Mouse (Mus musculus) ES-Bruce4 (cell line): ENCODE data around the gene 1810009A15Rik. TPM values are rescaled to one million over a fixed set of nuclear protein-coding genes. Genes with fewer than 3 reads are reported as not detected.

Source experiments
- H3K27ac ChIP-seq: 2 replicates; pipeline ENCODE4 v1.5.1; 2012; ENCODE audit warnings: low read length, inconsistent platforms; ENCODE audit not compliant: insufficient read depth
- H3K27me3 ChIP-seq: 2 replicates; pipeline ENCODE4 v1.6.1; 2012; ENCODE audit warnings: mild to moderate bottlenecking, low read length, inconsistent platforms; ENCODE audit not compliant: control insufficient read depth, poor library complexity, insufficient read depth, severe bottlenecking
- H3K36me3 ChIP-seq: 2 replicates; pipeline ENCODE4 v1.6.1; 2012; ENCODE audit warnings: inconsistent platforms, mild to moderate bottlenecking, low read length, moderate library complexity; ENCODE audit not compliant: control insufficient read depth, poor library complexity, insufficient read depth, severe bottlenecking
- H3K4me1 ChIP-seq: one replicate; pipeline ENCODE4 v1.8.1; 2011; ENCODE audit warnings: low read length; ENCODE audit not compliant: control insufficient read depth, insufficient read depth
- H3K4me3 ChIP-seq: 2 replicates; pipeline ENCODE4 v1.5.1; 2011; ENCODE audit warnings: low read depth, mild to moderate bottlenecking, low read length
- H3K9ac ChIP-seq: 2 replicates; pipeline ENCODE4 v1.6.1; 2012; ENCODE audit warnings: low read depth, mild to moderate bottlenecking, inconsistent platforms; ENCODE audit not compliant: poor library complexity, severe bottlenecking
- H3K9me3 ChIP-seq: replicated peaks from 2 replicates; pipeline ENCODE4 v1.6.1; 2012; ENCODE audit warnings: mild to moderate bottlenecking, low read length, inconsistent platforms; ENCODE audit not compliant: control insufficient read depth, poor library complexity, insufficient read depth, severe bottlenecking
- CTCF ChIP-seq: IDR thresholded peaks from one replicate; pipeline ENCODE4 v1.8.1; 2011; ENCODE audit warnings: low read depth, low read length
- EP300 ChIP-seq: IDR thresholded peaks from 2 replicates; pipeline ENCODE4 v1.6.1; 2011; ENCODE audit warnings: low read depth, low read length; ENCODE audit not compliant: insufficient read depth
- POLR2A ChIP-seq: IDR thresholded peaks from one replicate; pipeline ENCODE4 v1.8.1; 2011; ENCODE audit warnings: low read length; ENCODE audit not compliant: insufficient read depth
- polyA plus RNA-seq: library from polyadenylated mRNA; stranded (reverse); fragments of >200 nt; gene quantifications from 2 replicates; pipeline ENCODE4 v1.2.4, GENCODE M21; 2011; ENCODE audit warnings: low read depth; ENCODE audit not compliant: missing spikeins, insufficient read depth, insufficient read length

Gene 1810009A15Rik
- polyA plus RNA-seq, 1 experiment: 162 TPM

GRCm38 (mm10) chr19:8914212-8914611 is 25.6 kb downstream of the 1810009A15Rik start:
- Histone ChIP-seq H3K9me3 (no peaks in the 10 kb centered on the region), H3K4me1 (no peaks in the 10 kb centered on the region), H3K4me3 (no peak overlapping the region), H3K27me3 (no peaks in the 10 kb centered on the region), H3K36me3 (peaks cover 69% of the 10 kb centered on the region), H3K9ac (no peak overlapping the region), H3K27ac (no peak overlapping the region)
- TF ChIP-seq EP300: no peak

GRCm38 (mm10) chr19:8919000-8919399 is 30.3 kb downstream of the 1810009A15Rik start:
- peaks cover 2% of the 10 kb centered on the region for H3K4me1 ChIP-seq
- no peaks in the 10 kb centered on the region for H3K27me3 ChIP-seq
- peak overlapping the region; percentile 77; the same call in 1 of the 2 replicates for H3K27ac ChIP-seq
- TF ChIP-seq CTCF: no peak
- TF ChIP-seq POLR2A: no peak
- TF ChIP-seq EP300: no peak
- H3K36me3 ChIP-seq: peaks cover 29% of the 10 kb centered on the region
- H3K4me3 ChIP-seq: no peak overlapping the region
- H3K9me3 ChIP-seq: no peaks in the 10 kb centered on the region
- peak overlapping the region; percentile 65 for H3K9ac ChIP-seq

- Histone ChIP-seq H3K9ac (peak overlapping the region; percentile 65), H3K4me3 (0 out of 2 replicates have a peak overlapping the region, but pooled peaks have one; percentile 30), H3K27me3 (no peaks in the 10 kb centered on the region), H3K27ac (peak overlapping the region; percentile 77), H3K9me3 (no peaks in the 10 kb centered on the region), H3K36me3 (peaks cover 22% of the 10 kb centered on the region), H3K4me1 (peaks cover 2% of the 10 kb centered on the region)
- no peak for TF ChIP-seq POLR2A
- TF ChIP-seq CTCF: no peak
- TF ChIP-seq EP300: no peak
Observed at GRCm38 (mm10) chr19:8919684-8920072, 31.0 kb downstream of the 1810009A15Rik start.

- TF ChIP-seq CTCF: no peak
- TF ChIP-seq EP300: 0 out of 2 replicates have a peak, but pooled peaks have one; percentile 15
- peak; percentile 80 for TF ChIP-seq POLR2A
- H3K4me1 ChIP-seq: peaks cover 2% of the 10 kb centered on the region
Observed at GRCm38 (mm10) chr19:8920073-8920736, 31.6 kb downstream of the 1810009A15Rik start, which contains the start of gene B3gat3. Gene B3gat3 (plus strand): TSS chr19:8920374.

GRCm38 (mm10) chr19:8920836-8921291 is 32.2 kb downstream of the 1810009A15Rik start:
- no peak overlapping the region for H3K27ac ChIP-seq
- peaks cover 2% of the 10 kb centered on the region for H3K4me1 ChIP-seq

More at GRCm38 (mm10) chr19:8920073-8920736, 31.6 kb downstream of the 1810009A15Rik start, which contains the start of gene B3gat3:
- Histone ChIP-seq H3K9ac (peak within 1 kb of the TSS; percentile 65), H3K9me3 (no peaks in the 10 kb centered on the region), H3K4me3 (peak within 1 kb of the TSS; percentile 78), H3K36me3 (peaks cover 17% of the 10 kb centered on the region), H3K27me3 (no peaks in the 10 kb centered on the region), H3K27ac (peak within 1 kb of the TSS; percentile 77)

GRCm38 (mm10) chr19:8921741-8922140 is 33.1 kb downstream of the 1810009A15Rik start:
- Histone ChIP-seq H3K27ac (no peak overlapping the region), H3K4me1 (peaks cover 2% of the 10 kb centered on the region), H3K9ac (no peak overlapping the region), H3K36me3 (peaks cover 4% of the 10 kb centered on the region; the same call in 1 of the 2 replicates), H3K9me3 (no peaks in the 10 kb centered on the region), H3K27me3 (no peaks in the 10 kb centered on the region), H3K4me3 (no peak overlapping the region)
- TF ChIP-seq EP300 (no peak), CTCF (no peak), POLR2A (no peak)

More at GRCm38 (mm10) chr19:8920836-8921291, 32.2 kb downstream of the 1810009A15Rik start:
- Histone ChIP-seq H3K36me3 (peaks cover 10% of the 10 kb centered on the region), H3K9ac (peak overlapping the region; percentile 65), H3K4me3 (peak overlapping the region; percentile 78), H3K27me3 (no peaks in the 10 kb centered on the region), H3K9me3 (no peaks in the 10 kb centered on the region)
- TF ChIP-seq CTCF (no peak), POLR2A (no peak), EP300 (no peak)
